Comparison of ENCODE assay signal across 8 mouse cellular contexts in genomic region chr5:125141916-125142315, GRCm38 (mm10). TPM values are rescaled to one million over a fixed set of nuclear protein-coding genes. Genes with fewer than 3 reads are reported as not detected.
DNase-seq lines count a peak whose midpoint lies in the region; ATAC-seq and TF ChIP-seq lines count a peak whose summit lies in the region.

No protein-coding gene starts in this region.

- ATAC-seq in kidney, embryonic 14.5 days (ENCODE audit: low FRiP score, low TSS enrichment) = no peak; the same call in 1 of the 2 replicates
- no peak for ATAC-seq in embryonic facial prominence, embryonic 14.5 days (ENCODE audit: low read depth)
- no peak for ATAC-seq in hindbrain, postnatal 0 days
- no peak for ATAC-seq in midbrain, postnatal 0 days (ENCODE audit: low FRiP score)
- no peak for ATAC-seq in cerebellum, adult (ENCODE audit: insufficient number of reproducible peaks, low FRiP score, low TSS enrichment)

- H3K4me1 ChIP-seq in kidney, embryonic 14.5 days (ENCODE audit: control insufficient read depth, insufficient read depth, low read length) = peaks cover 59% of the 10 kb centered on the region
- H3K4me1 ChIP-seq in embryonic facial prominence, embryonic 14.5 days (ENCODE audit: control insufficient read depth, insufficient read depth, low read length) = peaks cover 67% of the 10 kb centered on the region
- peaks cover 42% of the 10 kb centered on the region for H3K4me1 ChIP-seq in hindbrain, postnatal 0 days (ENCODE audit: insufficient read depth, low read length)
- peaks cover 21% of the 10 kb centered on the region for H3K4me1 ChIP-seq in midbrain, postnatal 0 days (ENCODE audit: insufficient read depth, low read length)

- H3K27ac ChIP-seq in kidney, embryonic 14.5 days (ENCODE audit: low read depth, low read length) = peak overlapping the region; percentile 97
- peak overlapping the region; percentile 99 for H3K27ac ChIP-seq in embryonic facial prominence, embryonic 14.5 days (replicated peaks; ENCODE audit: low read depth, low read length)
- H3K27ac ChIP-seq in hindbrain, postnatal 0 days = peak overlapping the region; percentile 92
- peak overlapping the region; percentile 90 for H3K27ac ChIP-seq in midbrain, postnatal 0 days (ENCODE audit: low read depth, low read length)

- intact Hi-C loops in gastrocnemius, postnatal 36 days (cut with DNase I) = loop anchor here (5.0 kb wide), 1 partner anchor 35 kb away; the partner anchor contains the start of gene Ncor2

- no peaks in the 10 kb centered on the region for H3K36me3 ChIP-seq in kidney, embryonic 14.5 days (ENCODE audit: control insufficient read depth, insufficient read depth, low read length)
- no peaks in the 10 kb centered on the region for H3K36me3 ChIP-seq in embryonic facial prominence, embryonic 14.5 days (ENCODE audit: control insufficient read depth, insufficient read depth, low read length)
- no peaks in the 10 kb centered on the region for H3K36me3 ChIP-seq in hindbrain, postnatal 0 days (ENCODE audit: insufficient read depth, low read length)
- H3K36me3 ChIP-seq in midbrain, postnatal 0 days (ENCODE audit: insufficient read depth, low read length) = no peaks in the 10 kb centered on the region

- H3K9ac ChIP-seq in kidney, embryonic 14.5 days (ENCODE audit: low read depth, low read length) = no peak overlapping the region
- H3K9ac ChIP-seq in embryonic facial prominence, embryonic 14.5 days (ENCODE audit: low read depth, low read length) = 0 out of 2 replicates have a peak overlapping the region, but pooled peaks have one; percentile 68
- H3K9ac ChIP-seq in hindbrain, postnatal 0 days (replicated peaks; ENCODE audit: low read length) = no peak overlapping the region; the same call in 1 of the 2 replicates
- no peak overlapping the region for H3K9ac ChIP-seq in midbrain, postnatal 0 days (replicated peaks; ENCODE audit: low read length, poor library complexity, severe bottlenecking)

- H3K27me3 ChIP-seq in kidney, embryonic 14.5 days (ENCODE audit: control insufficient read depth, insufficient read depth, low read length) = no peaks in the 10 kb centered on the region
- no peaks in the 10 kb centered on the region for H3K27me3 ChIP-seq in embryonic facial prominence, embryonic 14.5 days (replicated peaks; ENCODE audit: control insufficient read depth, insufficient read depth, low read length)
- H3K27me3 ChIP-seq in hindbrain, postnatal 0 days (ENCODE audit: insufficient read depth, low read length) = no peaks in the 10 kb centered on the region
- no peaks in the 10 kb centered on the region for H3K27me3 ChIP-seq in midbrain, postnatal 0 days (ENCODE audit: insufficient read depth, low read length)

- WGBS in kidney, embryonic 14.5 days = 44% methylated on average over 5 of the region's 5 CpGs
- WGBS in embryonic facial prominence, embryonic 14.5 days = 46% methylated on average over 5 of the region's 5 CpGs
- WGBS in hindbrain, postnatal 0 days = 30% methylated on average over 5 of the region's 5 CpGs
- WGBS in midbrain, postnatal 0 days = 44% methylated on average over 5 of the region's 5 CpGs

- no peak overlapping the region for H3K4me2 ChIP-seq in kidney, embryonic 14.5 days (replicated peaks; ENCODE audit: low read depth, low read length)
- H3K4me2 ChIP-seq in embryonic facial prominence, embryonic 14.5 days (ENCODE audit: low read depth, low read length) = peak overlapping the region; percentile 71
- H3K4me2 ChIP-seq in hindbrain, postnatal 0 days (ENCODE audit: low read depth, low read length) = peak overlapping the region; percentile 54; the same call in 1 of the 2 replicates
- H3K4me2 ChIP-seq in midbrain, postnatal 0 days (ENCODE audit: low read depth, low read length, poor library complexity, severe bottlenecking) = 0 out of 2 replicates have a peak overlapping the region, but pooled peaks have one; percentile 44

- DNase-seq in kidney, adult 8-10 months = no peak
- DNase-seq in embryonic facial prominence, embryonic 14.5 days (ENCODE audit: low spot score) = peak; percentile 34
- DNase-seq in hindbrain, postnatal 0 days (ENCODE audit: low spot score) = no peak
- DNase-seq in midbrain, postnatal 0 days (ENCODE audit: low spot score) = no peak
- no peak for DNase-seq in gastrocnemius, postnatal 36 days
- no peak for DNase-seq in frontal cortex, adult 2 months (ENCODE audit: extremely low spot score in 1 of 2, low spot score in 1 of 2)

- no peak overlapping the region for H3K4me3 ChIP-seq in kidney, embryonic 14.5 days (ENCODE audit: low read length)
- H3K4me3 ChIP-seq in embryonic facial prominence, embryonic 14.5 days (ENCODE audit: low read depth, low read length) = no peak overlapping the region
- H3K4me3 ChIP-seq in hindbrain, postnatal 0 days (ENCODE audit: low read length) = no peak overlapping the region
- no peak overlapping the region for H3K4me3 ChIP-seq in midbrain, postnatal 0 days (ENCODE audit: low read depth, low read length)

- peak; percentile 53; the same call in 1 of the 2 replicates for TF ChIP-seq CTCF in hindbrain, postnatal 0 days (IDR thresholded peaks at IDR 0.05; ENCODE audit: low read depth)
- peak; percentile 57 for TF ChIP-seq CTCF in midbrain, postnatal 0 days (IDR thresholded peaks at IDR 0.05)

- H3K9me3 ChIP-seq in kidney, embryonic 14.5 days (ENCODE audit: control insufficient read depth, low read length) = no peaks in the 10 kb centered on the region
- no peaks in the 10 kb centered on the region for H3K9me3 ChIP-seq in embryonic facial prominence, embryonic 14.5 days (ENCODE audit: control insufficient read depth, low read length)
- H3K9me3 ChIP-seq in hindbrain, postnatal 0 days (ENCODE audit: low read length) = no peaks in the 10 kb centered on the region
- no peaks in the 10 kb centered on the region for H3K9me3 ChIP-seq in midbrain, postnatal 0 days (ENCODE audit: low read length)

RNA-seq across cellular contexts. Expression of gene Ncor2, which starts 37.1 kb away (rescaled TPM):
- 34.6 and 35.0 TPM in 2 replicates for polyA plus RNA-seq in kidney, embryonic 14.5 days (2014; fragmentation: Nextera tagmentation; extraction: Ambion mirVana)
- 34.9 and 37.3 TPM in 2 replicates for polyA plus RNA-seq in embryonic facial prominence, embryonic 14.5 days (2014; fragmentation: Nextera tagmentation; extraction: Ambion mirVana)
- 35.4 and 37.5 TPM in 2 replicates for total RNA-seq in hindbrain, postnatal 0 days (2014; rRNA removed)
- polyA plus RNA-seq in hindbrain, postnatal 0 days (2015; fragmentation: Nextera tagmentation; extraction: Ambion mirVana) = 20.9 and 22.7 TPM in 2 replicates
- 22.8 and 37.8 TPM in 2 replicates for total RNA-seq in midbrain, postnatal 0 days (2014; rRNA removed)
- polyA plus RNA-seq in midbrain, postnatal 0 days (2015; fragmentation: Nextera tagmentation; extraction: Ambion mirVana) = 15.5 and 17.8 TPM in 2 replicates
- total RNA-seq in gastrocnemius, postnatal 36 days (2021) = 100 to 1,000 TPM; 102 to 112 TPM
- 115 and 145 TPM in 2 replicates for polyA plus RNA-seq in frontal cortex, adult 2 months (2012; rRNA removed)
